Mouse (Mus musculus): Measurements from ENCODE around the gene Pef1.

GRCm38 (mm10) chr4:130120752-130121151 is 18.4 kb downstream of the Pef1 start:
- no peak for TF ChIP-seq CTCF (IDR thresholded peaks at IDR 0.05; ENCODE audit: low read depth, low read length)
- TF ChIP-seq POLR2A (IDR thresholded peaks at IDR 0.05; ENCODE audit: extremely low read depth, insufficient read depth, low read length) = no peak

Data from liver, adult 2 months (tissue).